Mouse (Mus musculus) embryo, embryonic 11.5 days (tissue): ENCODE measurements around the gene Bub1.

Experiments
- DNase-seq: peaks from one replicate; pipeline ENCODE4 v3.0.0-alpha.2; 2012; ENCODE audit warnings: low read depth, low spot score

Gene Bub1

DNA sequence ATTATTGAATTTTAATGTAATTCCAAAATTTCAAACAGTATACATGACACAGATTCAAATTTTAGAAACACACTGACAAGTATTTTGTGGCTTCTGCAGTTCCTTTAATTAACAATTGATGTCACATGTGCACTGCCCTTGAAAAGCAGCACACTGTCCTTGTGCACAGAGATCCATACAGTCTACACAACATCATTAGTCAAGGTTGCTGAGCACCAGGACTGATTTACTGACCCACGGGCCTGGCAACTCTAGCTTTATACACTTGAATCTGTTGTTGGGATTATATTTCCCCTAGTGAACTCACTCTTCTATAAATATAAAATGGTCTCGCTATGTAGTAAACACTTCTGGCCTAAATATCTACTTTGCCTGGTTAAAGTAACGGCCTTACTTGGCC lies 56.7 kb downstream of the Bub1 start:
- no peak for DNase-seq

GRCm38 (mm10) chr2:127774578-127774941 lies 57.1 kb downstream of the Bub1 start:
- DNase-seq = no peak

DNA sequence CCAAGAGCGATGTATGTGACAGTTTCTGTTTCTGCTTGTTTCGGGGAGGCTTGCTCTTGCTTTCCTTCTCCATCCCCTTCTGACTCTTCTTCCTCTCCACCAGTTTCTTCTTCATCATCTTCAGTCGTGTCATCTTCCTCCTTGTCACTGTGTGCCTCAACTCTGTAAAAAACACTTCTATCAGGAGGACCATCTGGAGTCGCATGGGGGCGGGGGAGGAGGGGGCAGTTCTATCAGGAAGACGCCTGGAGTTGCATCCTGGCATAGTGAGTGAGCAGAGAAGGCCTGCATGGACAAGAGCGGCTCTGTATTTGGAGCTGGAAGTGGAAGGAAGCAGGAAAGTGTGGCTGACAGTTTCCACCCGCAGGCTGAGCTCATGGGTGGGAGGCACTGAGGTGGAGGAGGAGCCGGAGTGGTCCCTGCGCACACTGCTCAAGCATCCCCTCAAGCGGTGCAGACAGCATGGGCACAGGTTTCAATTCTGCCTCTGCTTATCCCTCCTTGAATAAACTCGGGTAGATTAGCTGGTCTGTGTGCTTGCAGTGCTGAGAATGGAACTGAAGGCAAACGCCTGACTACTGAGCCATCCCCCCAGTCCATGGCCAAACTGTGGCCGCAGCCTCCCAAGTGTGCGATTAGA lies 57.6 kb downstream of the Bub1 start:
- DNase-seq = no peak

- no peak for DNase-seq
These were observed 70.1 kb downstream of the Bub1 start for GRCm38 (mm10) chr2:127761587-127761986.

GRCm38 (mm10) chr2:127760429-127761000 lies 71.2 kb downstream of the Bub1 start:
- no peak for DNase-seq

- no peak for DNase-seq
These were observed 71.7 kb downstream of the Bub1 start for GRCm38 (mm10) chr2:127760014-127760413.

- DNase-seq = no peak
These were observed 72.3 kb downstream of the Bub1 start for GRCm38 (mm10) chr2:127759157-127759880.

GRCm38 (mm10) chr2:127757171-127757570 lies 74.5 kb downstream of the Bub1 start:
- DNase-seq = no peak

DNA sequence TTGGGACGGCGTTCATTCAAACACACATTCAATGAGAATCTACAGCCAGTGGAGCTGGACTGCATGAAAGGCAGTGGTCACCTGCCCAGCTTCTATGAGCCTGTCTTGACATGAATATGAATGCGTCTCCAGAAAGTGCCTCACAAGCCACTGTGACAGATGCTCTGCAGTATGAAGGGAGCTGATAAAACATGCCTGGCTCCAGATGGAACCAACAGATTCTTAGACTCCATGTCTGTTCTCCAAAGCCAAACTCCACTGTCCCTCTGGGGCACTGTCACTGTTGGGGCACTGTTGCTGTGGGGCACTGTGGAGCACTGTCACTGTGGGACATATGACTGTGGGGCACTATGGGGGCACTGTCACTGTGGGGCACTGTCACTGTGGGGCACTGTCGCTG lies 77.6 kb downstream of the Bub1 start:
- DNase-seq = no peak

DNA sequence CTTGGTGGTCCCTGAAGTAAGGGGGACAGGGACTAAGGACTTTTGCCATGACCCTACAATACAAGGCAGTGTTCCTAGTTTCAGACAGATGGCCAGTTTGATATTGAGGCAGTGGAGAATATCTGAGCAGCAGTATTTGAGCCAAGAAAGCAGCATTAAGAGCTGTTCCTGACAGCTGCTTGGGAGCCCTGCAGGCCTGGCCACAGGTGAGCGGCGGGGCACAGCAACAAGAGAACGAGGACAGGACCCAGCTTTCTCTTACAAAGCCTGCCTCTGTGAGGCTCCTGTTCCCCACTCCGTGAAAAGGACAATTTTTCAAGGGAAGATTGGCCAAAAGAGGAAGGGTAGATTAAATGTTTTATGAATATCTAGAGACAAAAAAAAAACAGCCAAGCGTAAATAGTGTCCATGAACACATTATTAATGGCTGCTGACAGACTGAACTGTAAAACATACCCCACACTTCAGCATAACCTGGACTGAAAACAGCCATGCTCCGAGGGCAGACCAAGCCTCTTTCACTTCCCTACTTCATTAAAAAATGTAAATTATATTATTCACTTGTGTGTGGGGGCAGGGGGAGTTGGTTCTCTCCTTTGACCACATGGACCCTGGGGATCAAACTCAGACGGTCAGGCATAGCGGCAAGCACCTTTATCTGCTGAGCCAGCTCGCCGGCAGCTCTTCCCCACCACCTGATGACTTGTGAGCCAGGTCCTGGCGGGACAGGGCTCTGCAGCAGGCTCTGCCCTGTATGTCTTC lies 79.6 kb downstream of the Bub1 start:
- DNase-seq = no peak
